Comparison of ENCODE assay signal across 9 mouse cellular contexts in the genomic region with DNA sequence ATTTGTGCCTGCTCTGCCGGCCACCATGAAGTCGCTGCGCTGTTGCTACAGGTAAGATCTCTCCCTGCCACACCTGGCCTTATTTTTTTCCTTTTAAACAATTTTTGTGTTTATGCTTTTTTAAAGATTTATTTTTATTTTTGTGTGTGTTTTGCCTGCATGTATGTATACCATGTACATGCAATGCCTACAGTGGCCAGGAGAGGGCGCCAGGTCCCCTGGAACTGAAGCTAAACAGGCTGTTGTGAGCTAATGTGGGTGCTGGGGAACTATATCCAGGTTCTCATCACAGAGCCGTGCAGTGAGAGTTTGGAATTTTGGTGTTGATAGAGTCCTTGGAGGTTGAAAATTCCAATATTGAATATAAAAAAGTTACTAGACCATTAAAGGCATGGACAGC. TPM values are rescaled to one million over a fixed set of nuclear protein-coding genes. Genes with fewer than 3 reads are reported as not detected.
DNase-seq lines count a peak whose midpoint lies in the region.
"Had no signal": no experiment of that assay in that cellular context is flagged by ENCODE, and none has a peak within 500 bp of the region (broad histone marks: within the 10 kb centered on the region; RNA-seq: fewer than 3 reads in every experiment).

No protein-coding gene starts in this region.

- no peak overlapping the region for H3K27ac ChIP-seq in limb, embryonic 10.5 days
- H3K27ac ChIP-seq: hindbrain, embryonic 15.5 days had no signal

- DNase-seq in cerebellum, postnatal 10 days: peak; percentile 47 to 65
- DNase-seq in cerebellum, adult 8-10 months: no peak
- DNase-seq in left cerebral cortex, postnatal 14 days (ENCODE audit: low spot score in 2 of 2): peak; percentile 17 to 44
- no peak for DNase-seq in left cerebral cortex, adult 9 months (ENCODE audit: low spot score in 2 of 2)
- peak; percentile 17 for DNase-seq in adipocyte (ENCODE audit: low spot score)
- DNase-seq in limb, embryonic 10.5 days (ENCODE audit: low spot score): peak; percentile 65
- peak; percentile 65 for DNase-seq in splenic B cell, adult 2 months (ENCODE audit: low read depth, low spot score)
- no peak for DNase-seq in layer of hippocampus, adult 8-10 months (ENCODE audit: low spot score in 2 of 2)

- no peaks in the 10 kb centered on the region for H3K9me3 ChIP-seq in limb, embryonic 10.5 days (replicated peaks)
- H3K9me3 ChIP-seq: hindbrain, embryonic 15.5 days had no signal

- H3K4me3 ChIP-seq in limb, embryonic 10.5 days: no peak overlapping the region
- H3K4me3 ChIP-seq: hindbrain, embryonic 15.5 days had no signal

- H3K27me3 ChIP-seq in limb, embryonic 10.5 days (ENCODE audit: low read depth, poor library complexity, severe bottlenecking): no peaks in the 10 kb centered on the region
- H3K27me3 ChIP-seq in splenic B cell, adult 2 months (ENCODE audit: control insufficient read depth, insufficient read depth, low read length, poor library complexity, severe bottlenecking): no peaks in the 10 kb centered on the region
- H3K27me3 ChIP-seq: hindbrain, embryonic 15.5 days had no signal

- no peaks in the 10 kb centered on the region for H3K4me1 ChIP-seq in limb, embryonic 10.5 days
- H3K4me1 ChIP-seq: hindbrain, embryonic 15.5 days had no signal

- WGBS in limb, embryonic 10.5 days: 73% methylated on average over 5 of the region's 5 CpGs

- H3K36me3 ChIP-seq in limb, embryonic 10.5 days: peaks cover 80% of the 10 kb centered on the region
- H3K36me3 ChIP-seq in splenic B cell, adult 2 months (ENCODE audit: control insufficient read depth, insufficient read depth, low read length, poor library complexity, severe bottlenecking): peaks cover 10% of the 10 kb centered on the region

- intact Hi-C loops in left cerebral cortex, postnatal 14 days (cut with DNase I): no loop called here

RNA-seq across cellular contexts. Expression of a gene that starts 18.8 kb away (rescaled TPM):
- 10 to 100 TPM; 88.7 to 89.2 TPM for total RNA-seq in left cerebral cortex, postnatal 14 days (2021)
- polyA plus RNA-seq in limb, embryonic 10.5 days (2016; fragmentation: Nextera tagmentation; extraction: Ambion mirVana): 307 and 339 TPM in 2 replicates
- 10 to 100 TPM; 53.4 to 59.6 (median 54.9) TPM for total RNA-seq in layer of hippocampus, adult 8-10 months (2022)

RNA-seq across cellular contexts. Expression of a gene that starts 42.5 kb away (rescaled TPM):
- 10 to 100 TPM; 46.0 to 48.1 TPM for total RNA-seq in left cerebral cortex, postnatal 14 days (2021)
- polyA plus RNA-seq in limb, embryonic 10.5 days (2016; fragmentation: Nextera tagmentation; extraction: Ambion mirVana): 40.1 and 47.5 TPM in 2 replicates
- total RNA-seq in layer of hippocampus, adult 8-10 months (2022): 10 to 100 TPM; 38.4 to 49.5 (median 43.6) TPM

RNA-seq across cellular contexts. Expression of a gene that starts 43.1 kb away (rescaled TPM):
- 1 to 10 TPM; 1.2 to 1.5 TPM for total RNA-seq in left cerebral cortex, postnatal 14 days (2021)
- 0.09 and 0.26 TPM in 2 replicates for polyA plus RNA-seq in limb, embryonic 10.5 days (2016; fragmentation: Nextera tagmentation; extraction: Ambion mirVana)
- total RNA-seq in layer of hippocampus, adult 8-10 months (2022): under 1 TPM; 0.25 to 0.45 (median 0.29) TPM

Comparison
In these comparisons a context has a peak if more than half of its experiments do, and no peak if none do; other contexts are left out.
1. DNase-seq: peak in cerebellum, postnatal 10 days (2 of 2), left cerebral cortex, postnatal 14 days (2 of 2), adipocyte (single experiment), limb, embryonic 10.5 days (single experiment) and splenic B cell, adult 2 months (single experiment); none in cerebellum, adult 8-10 months (single experiment), left cerebral cortex, adult 9 months (0 of 2) and layer of hippocampus, adult 8-10 months (0 of 2).